Mouse (Mus musculus) CH12.LX (cell line): ENCODE data around the gene Nt5c2.

Source experiments
- CTCF ChIP-seq, 2 experiments: IDR thresholded peaks in 1 of 2; conservative IDR thresholded peaks in 1 of 2; 2 replicates each; pipeline ENCODE4 v1.5.1; 2011 to 2012; ENCODE audit warnings: low read depth in 2 of 2, low read length in 2 of 2, improper control_type of control experiment in 1 of 2, inconsistent platforms in 1 of 2, mild to moderate bottlenecking in 1 of 2, moderate library complexity in 1 of 2
- ETS1 ChIP-seq: conservative IDR thresholded peaks from 2 replicates; pipeline ENCODE4 v1.6.1; 2012; ENCODE audit warnings: low read depth, mild to moderate bottlenecking, inconsistent platforms, low read length, improper control_type of control experiment, moderate library complexity
- HCFC1 ChIP-seq: IDR thresholded peaks from 2 replicates; pipeline ENCODE4 v1.6.1; 2012; ENCODE audit warnings: low read depth, mild to moderate bottlenecking, inconsistent platforms, low read length, improper control_type of control experiment
- TCF12 ChIP-seq: IDR thresholded peaks from 2 replicates; pipeline ENCODE4 v1.6.1; 2014; ENCODE audit warnings: low read depth, mild to moderate bottlenecking, inconsistent platforms, low read length, improper control_type of control experiment
- USF1 ChIP-seq: IDR thresholded peaks from 2 replicates; pipeline ENCODE4 v1.6.1; 2014; ENCODE audit warnings: low read depth, mild to moderate bottlenecking, inconsistent platforms, low read length, improper control_type of control experiment

DNA sequence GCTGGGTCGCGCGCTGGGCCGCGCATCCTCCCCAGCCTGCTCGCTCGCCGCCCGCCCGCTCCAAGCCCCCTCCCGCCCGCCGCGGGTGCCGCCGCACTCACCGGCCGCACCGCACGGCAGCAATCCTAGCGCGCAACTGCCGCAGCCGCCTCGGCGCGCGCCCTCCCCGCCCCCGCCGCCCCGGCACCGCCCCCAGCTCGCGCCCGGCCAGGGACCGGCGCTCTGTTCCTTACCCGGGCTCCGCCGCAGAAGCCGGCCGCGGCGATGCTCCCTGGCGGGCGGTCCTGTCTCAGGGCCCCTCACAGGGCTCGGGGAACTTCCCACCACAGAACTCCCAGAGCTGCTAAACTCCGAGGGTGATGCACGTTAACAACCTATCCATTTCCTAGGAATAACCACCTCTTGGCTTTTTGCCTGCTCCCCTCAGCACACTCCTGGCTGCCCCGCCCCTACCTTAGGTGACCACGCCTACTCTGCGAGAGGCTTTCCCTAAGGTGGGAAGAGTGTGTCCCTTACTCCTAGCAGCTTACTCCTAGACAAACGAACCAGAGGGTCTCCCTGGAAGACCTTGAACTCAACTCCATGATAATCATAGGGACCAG lies 52.7 kb downstream of the Nt5c2 start:
- TF ChIP-seq ETS1: no peak
- no peak for TF ChIP-seq CTCF (conservative IDR thresholded peaks at IDR 0.05 in 1 of 2, IDR thresholded peaks at IDR 0.05 in 1 of 2; ENCODE audit: low read depth in 2 of 2, low read length in 2 of 2)
- no peak for TF ChIP-seq HCFC1
- no peak for TF ChIP-seq USF1
- no peak; the same call in 1 of the 2 replicates for TF ChIP-seq TCF12
